Mouse (Mus musculus) embryonic facial prominence, embryonic 11.5 days (tissue): Measurements from ENCODE around the gene Kctd6. TPM values are rescaled to one million over a fixed set of nuclear protein-coding genes. Genes with fewer than 3 reads are reported as not detected.
A peak's percentile ranks its signal among the peaks of the same experiment; 100 is the strongest.

Experiments
- ATAC-seq: fragments of 200-750 bp; cut with Nextera tagmentation; replicated peaks from 2 replicates; pipeline ENCODE4 v1.8.0; 2017; ENCODE audit warnings: low read depth; ENCODE audit not compliant: insufficient number of reproducible peaks, low FRiP score, low TSS enrichment
- DNase-seq: peaks from one replicate; pipeline ENCODE4 v3.0.0-alpha.2; 2015; ENCODE audit warnings: low spot score
- H3K27ac ChIP-seq: fragments of 300-500 bp; sonication (generic); replicated peaks from 2 replicates; pipeline ENCODE4 v1.5.1; 2014; ENCODE audit warnings: mild to moderate bottlenecking, low read depth, low read length, control low read depth
- H3K27me3 ChIP-seq: fragments of 300-500 bp; sonication (generic); 2 replicates; pipeline ENCODE4 v1.6.1; 2014; ENCODE audit warnings: mild to moderate bottlenecking, low read length, moderate library complexity, mixed read lengths; ENCODE audit not compliant: control insufficient read depth, insufficient read depth
- H3K36me3 ChIP-seq: fragments of 300-500 bp; sonication (generic); replicated peaks from 2 replicates; pipeline ENCODE4 v1.6.1; 2014; ENCODE audit warnings: low read depth, mild to moderate bottlenecking, low read length, moderate library complexity, mixed read lengths; ENCODE audit not compliant: control insufficient read depth, insufficient read depth
- H3K4me1 ChIP-seq: fragments of 300-500 bp; sonication (generic); 2 replicates; pipeline ENCODE4 v1.6.1; 2014; ENCODE audit warnings: low read length, mixed read lengths; ENCODE audit not compliant: control insufficient read depth, insufficient read depth
- H3K4me2 ChIP-seq: fragments of 300-500 bp; sonication (generic); 2 replicates; pipeline ENCODE4 v1.6.1; 2014; ENCODE audit warnings: low read depth, mild to moderate bottlenecking, control low read depth, low read length, moderate library complexity
- H3K4me3 ChIP-seq: fragments of 300-500 bp; sonication (generic); 2 replicates; pipeline ENCODE4 v1.5.1; 2014; ENCODE audit warnings: low read depth, low read length, control low read depth
- H3K9ac ChIP-seq: fragments of 300-500 bp; sonication (generic); replicated peaks from 2 replicates; pipeline ENCODE4 v1.6.1; 2014; ENCODE audit warnings: mild to moderate bottlenecking, control low read depth, low read length
- H3K9me3 ChIP-seq: fragments of 300-500 bp; sonication (generic); replicated peaks from 2 replicates; pipeline ENCODE4 v1.6.1; 2016; ENCODE audit warnings: mild to moderate bottlenecking, low read length, inconsistent platforms, mixed read lengths; ENCODE audit not compliant: control insufficient read depth
- WGBS: fragments of 180-500 bp; shearing (Covaris S2); extraction: QIAGEN DNeasy Blood & Tissue Kit; methylation state at CpG from one replicate; pipeline ENCODE4 v1.1.7; 2014; 5-methylcytosine and 5-hydroxymethylcytosine counted together
- polyA plus RNA-seq: library from polyadenylated mRNA; unstranded; fragments of >200 nt; fragmentation: Nextera tagmentation; extraction: Ambion mirVana; gene quantifications from 2 replicates; pipeline ENCODE4 v1.2.1, GENCODE M21; 2014

The Kctd6 gene
- polyA plus RNA-seq, 1 experiment from 2014 or later: 14.1 TPM

DNA sequence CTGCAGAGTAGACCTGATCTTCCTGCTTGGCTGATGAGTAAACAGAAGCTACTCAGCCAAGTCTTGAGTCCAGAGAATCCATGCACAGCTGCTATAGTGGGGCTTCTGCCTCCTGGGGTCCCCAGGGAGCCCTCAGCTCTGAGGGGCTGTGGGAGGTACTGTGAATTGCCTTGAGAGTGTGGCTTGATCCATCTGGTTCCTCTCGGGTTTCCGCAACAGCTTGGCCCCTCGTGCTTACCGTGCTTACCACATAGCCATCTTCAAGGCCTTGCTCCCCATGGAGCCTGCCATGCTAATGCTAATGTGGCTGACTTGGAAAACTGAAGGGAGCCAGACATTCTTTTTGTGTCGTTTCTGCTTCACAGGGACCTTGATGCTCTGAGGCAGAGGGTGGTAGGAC is 6.8 kb upstream of the Kctd6 start:
- Histone ChIP-seq H3K9me3 (no peaks in the 10 kb centered on the region), H3K4me2 (no peak overlapping the region), H3K27me3 (no peaks in the 10 kb centered on the region), H3K9ac (no peak overlapping the region), H3K27ac (no peak overlapping the region), H3K4me1 (no peaks in the 10 kb centered on the region), H3K36me3 (no peaks in the 10 kb centered on the region), H3K4me3 (no peak overlapping the region)
- peak; percentile 85 for ATAC-seq
- peak; percentile 39 for DNase-seq
- WGBS: 24% methylated on average over 5 of the region's 5 CpGs

DNA sequence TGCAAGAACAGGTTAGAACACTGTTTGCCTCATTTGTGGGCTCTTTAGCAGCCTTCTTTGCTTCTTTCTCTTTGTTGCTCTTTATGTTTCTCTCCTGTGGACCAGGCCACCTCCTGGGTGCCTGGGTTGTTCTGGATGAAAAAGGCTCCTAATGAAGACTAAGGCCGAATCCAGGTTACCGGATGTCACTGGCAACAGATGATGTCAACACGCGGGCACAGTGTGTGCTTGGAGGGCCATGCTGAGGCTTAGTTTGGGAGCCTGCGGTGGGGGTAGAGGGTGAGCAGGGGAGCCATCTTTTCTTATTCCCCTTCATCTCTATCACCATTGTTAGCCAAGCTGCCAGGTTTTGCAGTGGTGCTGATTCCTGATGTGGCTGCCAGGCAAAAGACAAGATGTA is 6.4 kb upstream of the Kctd6 start:
- Histone ChIP-seq H3K27me3 (no peaks in the 10 kb centered on the region), H3K4me2 (no peak overlapping the region), H3K4me3 (no peak overlapping the region), H3K27ac (no peak overlapping the region), H3K9me3 (no peaks in the 10 kb centered on the region), H3K36me3 (no peaks in the 10 kb centered on the region), H3K4me1 (no peaks in the 10 kb centered on the region), H3K9ac (no peak overlapping the region)
- WGBS: 67% methylated on average over 5 of the region's 5 CpGs
- ATAC-seq (no peak), DNase-seq (no peak)

DNA sequence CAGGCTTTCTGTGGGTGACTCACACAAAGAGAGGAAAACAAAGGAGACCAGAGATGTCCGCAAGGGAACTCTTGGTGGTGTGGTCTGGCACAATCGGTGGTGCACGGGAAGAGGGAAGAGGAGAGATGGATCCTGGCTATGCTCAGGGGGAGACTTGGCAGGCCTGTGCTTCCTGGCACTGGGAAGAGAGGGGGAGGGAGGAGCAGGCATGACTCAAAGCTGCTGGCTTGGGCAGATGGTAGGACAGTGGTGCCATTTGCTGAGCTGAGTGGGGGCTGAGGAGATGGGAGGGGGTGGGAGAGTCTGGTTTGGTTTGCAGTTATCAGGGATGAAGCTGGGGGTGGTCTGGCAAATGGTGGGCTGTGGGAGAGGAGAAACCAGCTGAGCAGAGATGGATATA is 5.1 kb upstream of the Kctd6 start:
- WGBS: 85% methylated on average over 3 of the region's 3 CpGs
- ATAC-seq (no peak), DNase-seq (no peak)
- Histone ChIP-seq H3K4me2 (no peak overlapping the region), H3K27me3 (no peaks in the 10 kb centered on the region), H3K27ac (no peak overlapping the region), H3K9me3 (no peaks in the 10 kb centered on the region), H3K4me3 (no peak overlapping the region), H3K4me1 (no peaks in the 10 kb centered on the region), H3K36me3 (no peaks in the 10 kb centered on the region), H3K9ac (no peak overlapping the region)

DNA sequence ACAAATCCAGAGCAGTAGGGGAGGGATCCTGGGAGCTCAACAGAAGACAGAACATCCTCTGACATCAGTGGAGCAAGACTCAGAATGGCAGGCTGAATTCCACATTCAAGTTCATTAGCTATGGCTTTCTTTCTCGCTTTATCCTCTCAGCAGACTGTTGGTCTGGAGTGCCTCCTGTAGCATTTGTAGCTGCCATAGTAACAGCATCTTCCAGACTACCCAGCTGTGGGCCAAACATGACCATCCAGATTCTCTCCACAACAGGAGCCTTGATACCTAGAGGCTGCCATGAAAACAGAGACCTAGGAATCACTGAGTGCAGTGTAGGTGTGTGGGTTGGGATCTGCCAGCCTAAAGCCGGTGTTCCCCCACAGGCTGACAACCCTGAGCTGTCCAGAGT is 4.0 kb upstream of the Kctd6 start:
- Histone ChIP-seq H3K4me2 (no peak overlapping the region), H3K9me3 (no peaks in the 10 kb centered on the region), H3K36me3 (no peaks in the 10 kb centered on the region), H3K4me1 (no peaks in the 10 kb centered on the region), H3K4me3 (no peak overlapping the region), H3K9ac (no peak overlapping the region), H3K27ac (no peak overlapping the region), H3K27me3 (no peaks in the 10 kb centered on the region)
- DNase-seq (no peak), ATAC-seq (no peak)
- 90% methylated on average over 2 of the region's 2 CpGs for WGBS

DNA sequence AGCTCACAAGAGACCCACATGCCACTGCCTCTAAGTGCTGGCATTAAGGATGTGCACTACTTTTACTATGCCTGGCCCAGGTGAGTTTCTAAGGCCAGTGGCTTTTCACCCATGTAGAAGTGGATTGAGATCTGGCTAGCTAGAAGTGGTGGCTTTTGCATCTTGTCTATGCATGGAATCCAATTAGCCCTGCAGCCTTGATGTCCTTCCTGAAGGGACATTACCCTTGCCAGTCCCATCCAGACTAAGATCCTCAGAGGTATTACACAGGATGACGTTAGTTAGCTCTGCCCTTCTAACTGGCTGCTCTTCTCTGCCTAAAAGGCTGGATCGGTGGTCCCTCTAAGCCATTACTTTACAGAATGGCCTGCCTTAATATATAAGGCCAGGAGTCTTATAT is 944 bp upstream of the Kctd6 start:
- Histone ChIP-seq H3K9ac (no peak overlapping the region), H3K36me3 (no peaks in the 10 kb centered on the region), H3K9me3 (no peaks in the 10 kb centered on the region), H3K4me3 (no peak overlapping the region), H3K4me1 (no peaks in the 10 kb centered on the region), H3K27ac (no peak overlapping the region), H3K27me3 (no peaks in the 10 kb centered on the region), H3K4me2 (no peak overlapping the region)
- DNase-seq: no peak
- 76% methylated on average over 2 of the region's 2 CpGs for WGBS
- ATAC-seq: no peak

DNA sequence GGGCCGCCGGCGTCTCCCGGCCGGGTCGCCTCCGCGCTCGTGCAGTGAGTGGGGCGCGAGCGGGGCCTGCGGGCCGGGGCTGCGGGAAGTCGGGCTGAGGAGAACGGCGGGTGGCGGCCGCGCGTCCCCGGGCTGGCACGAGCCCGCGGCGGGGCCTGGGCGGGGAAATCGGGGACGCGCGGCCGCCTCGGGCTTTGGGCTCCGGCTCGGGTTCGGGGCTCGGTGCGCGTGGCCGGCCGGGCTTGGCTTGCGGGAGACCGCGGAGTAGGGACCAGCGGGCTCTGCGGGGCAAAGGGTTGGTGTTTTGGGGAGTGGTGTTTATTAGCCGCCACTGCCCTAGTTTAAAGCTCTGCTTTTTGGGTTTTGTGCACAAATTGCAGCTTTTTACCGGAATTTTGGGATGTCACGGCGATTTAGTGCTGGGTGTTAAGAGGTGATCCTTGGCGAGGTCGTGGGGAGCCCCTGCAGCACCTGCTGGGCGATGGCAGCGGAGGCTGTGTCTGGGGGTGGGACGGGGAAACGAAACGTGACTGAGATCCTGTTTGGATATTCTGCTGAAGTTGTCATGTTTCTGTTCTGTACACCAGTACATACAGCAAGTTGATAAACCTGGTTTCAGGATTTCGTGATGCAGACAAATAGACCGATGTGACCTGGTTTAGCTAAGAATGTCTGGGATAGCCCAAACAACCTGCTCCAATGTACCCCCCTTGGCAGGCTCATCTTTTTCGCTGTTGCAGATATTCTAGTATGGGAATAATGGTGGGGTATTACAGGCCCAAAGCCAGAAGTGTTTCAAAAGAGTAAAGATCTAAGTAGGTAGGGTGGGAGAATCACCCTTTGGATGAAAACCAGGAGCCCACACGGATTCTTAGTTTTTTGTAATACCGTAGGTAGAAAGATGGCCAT is 613 bp downstream of the Kctd6 start:
- Histone ChIP-seq H3K4me1 (peaks cover 4% of the 10 kb centered on the region; the same call in 1 of the 2 replicates), H3K27me3 (no peaks in the 10 kb centered on the region), H3K4me3 (peak overlapping the region; percentile 66), H3K36me3 (no peaks in the 10 kb centered on the region), H3K9ac (peak overlapping the region; percentile 89), H3K27ac (peak overlapping the region; percentile 56; the same call in 1 of the 2 replicates), H3K4me2 (peak overlapping the region; percentile 86), H3K9me3 (no peaks in the 10 kb centered on the region)
- WGBS: 2% methylated on average over 29 of the region's 63 CpGs
- ATAC-seq (peak; percentile 74), DNase-seq (peak; percentile 73)

DNA sequence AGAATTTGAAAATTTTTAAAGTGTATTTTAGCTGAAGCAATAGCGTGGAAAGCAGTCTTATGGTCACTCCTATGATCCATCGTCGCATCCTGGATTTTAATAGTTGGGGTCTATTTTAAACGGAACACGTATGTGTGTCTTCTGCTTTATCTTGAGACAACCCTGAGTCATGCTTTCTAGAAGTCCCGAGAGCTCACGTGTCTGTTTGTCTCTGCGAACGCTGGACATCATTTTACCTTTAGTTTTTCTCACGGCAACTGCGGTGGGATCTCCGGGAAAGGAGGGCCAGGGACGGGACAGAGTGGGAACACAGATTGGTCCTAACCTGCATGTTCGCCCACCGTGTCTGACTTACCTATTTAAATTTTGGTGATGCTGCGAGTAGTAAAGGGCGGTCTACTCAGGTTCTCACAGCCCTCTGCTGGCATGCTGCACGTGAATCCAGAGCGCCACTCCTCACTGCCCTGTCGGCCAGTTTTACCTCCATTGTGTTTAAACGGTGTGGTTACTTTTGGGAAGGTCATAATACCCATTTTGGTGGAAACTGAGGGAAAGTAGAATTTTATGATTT is 1.4 kb downstream of the Kctd6 start:
- H3K4me3 ChIP-seq: peak overlapping the region; percentile 15; the same call in 1 of the 2 replicates
- DNase-seq: peak; percentile 34
- no peaks in the 10 kb centered on the region for H3K9me3 ChIP-seq
- peak overlapping the region; percentile 86 for H3K4me2 ChIP-seq
- H3K27ac ChIP-seq: no peak overlapping the region
- no peak for ATAC-seq
- H3K27me3 ChIP-seq: no peaks in the 10 kb centered on the region
- H3K4me1 ChIP-seq: peaks cover 4% of the 10 kb centered on the region; the same call in 1 of the 2 replicates
- H3K36me3 ChIP-seq: no peaks in the 10 kb centered on the region
- 14% methylated on average over 21 of the region's 21 CpGs for WGBS
- no peak overlapping the region for H3K9ac ChIP-seq

DNA sequence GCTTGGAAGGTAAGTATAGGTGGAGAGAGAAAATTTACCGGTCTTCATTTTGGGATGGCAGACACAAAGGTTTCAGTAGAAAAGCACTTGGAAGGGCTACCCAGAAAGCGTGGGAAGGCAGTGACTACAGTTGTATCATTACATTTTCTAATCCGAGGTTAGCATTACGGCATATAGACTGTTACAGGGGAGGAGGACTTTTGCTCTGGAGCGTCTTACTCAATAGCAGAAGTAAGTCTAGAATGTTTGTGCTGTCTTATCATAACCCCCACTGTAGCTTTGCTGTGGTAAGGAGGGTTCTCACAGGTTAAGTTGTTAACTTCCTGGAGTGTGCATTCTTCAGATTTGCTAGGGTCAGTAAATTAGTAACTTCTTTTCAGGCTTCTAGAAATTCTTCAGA is 2.2 kb downstream of the Kctd6 start:
- Histone ChIP-seq H3K27ac (no peak overlapping the region), H3K4me2 (no peak overlapping the region), H3K9me3 (no peaks in the 10 kb centered on the region), H3K4me1 (peaks cover 4% of the 10 kb centered on the region; the same call in 1 of the 2 replicates), H3K9ac (no peak overlapping the region), H3K36me3 (no peaks in the 10 kb centered on the region), H3K27me3 (no peaks in the 10 kb centered on the region), H3K4me3 (no peak overlapping the region)
- DNase-seq: no peak
- no peak for ATAC-seq
- 67% methylated on average over 5 of the region's 5 CpGs for WGBS
